Mouse (Mus musculus) hindbrain, embryonic 12.5 days (tissue): ENCODE results near the gene Wwp2. TPM values are rescaled to one million over a fixed set of nuclear protein-coding genes. Genes with fewer than 3 reads are reported as not detected.
A peak's percentile ranks its signal among the peaks of the same experiment; 100 is the strongest.

Experiments used
- ATAC-seq: fragments of 200-750 bp; cut with Nextera tagmentation; 2 replicates; pipeline ENCODE4 v1.8.0; 2017; ENCODE audit warnings: moderate TSS enrichment; ENCODE audit not compliant: low FRiP score
- H3K27ac ChIP-seq: fragments of 300-500 bp; sonication (generic); 2 replicates; pipeline ENCODE4 v1.5.1; 2016; ENCODE audit warnings: mild to moderate bottlenecking
- H3K27me3 ChIP-seq: fragments of 300-500 bp; sonication (generic); 2 replicates; pipeline ENCODE4 v1.6.1; 2016; ENCODE audit warnings: mild to moderate bottlenecking
- H3K36me3 ChIP-seq: fragments of 300-500 bp; sonication (generic); 2 replicates; pipeline ENCODE4 v1.6.1; 2016; ENCODE audit warnings: mild to moderate bottlenecking
- H3K4me1 ChIP-seq: fragments of 300-500 bp; sonication (generic); 2 replicates; pipeline ENCODE4 v1.6.1; 2016
- H3K4me2 ChIP-seq: fragments of 300-500 bp; sonication (generic); replicated peaks from 2 replicates; pipeline ENCODE4 v1.6.1; 2016; ENCODE audit warnings: mild to moderate bottlenecking
- H3K4me3 ChIP-seq: fragments of 300-500 bp; sonication (generic); 2 replicates; pipeline ENCODE4 v1.5.1; 2016; ENCODE audit warnings: mild to moderate bottlenecking
- H3K9ac ChIP-seq: fragments of 300-500 bp; sonication (generic); 2 replicates; pipeline ENCODE4 v1.6.1; 2016; ENCODE audit warnings: mild to moderate bottlenecking, moderate library complexity
- H3K9me3 ChIP-seq: fragments of 300-500 bp; sonication (generic); replicated peaks from 2 replicates; pipeline ENCODE4 v1.6.1; 2016; ENCODE audit warnings: mild to moderate bottlenecking
- WGBS: fragments of 180-500 bp; shearing (Covaris S2); methylation state at CpG from one replicate; pipeline ENCODE4 v1.1.7; 2016; 5-methylcytosine and 5-hydroxymethylcytosine counted together
- polyA plus RNA-seq: library from polyadenylated mRNA; unstranded; fragments of >200 nt; fragmentation: Nextera tagmentation; extraction: Ambion mirVana; gene quantifications from 2 replicates; pipeline ENCODE4 v1.2.1, GENCODE M21; 2016

Wwp2 gene
- polyA plus RNA-seq, 1 experiment from 2014 or later: 109 TPM

DNA sequence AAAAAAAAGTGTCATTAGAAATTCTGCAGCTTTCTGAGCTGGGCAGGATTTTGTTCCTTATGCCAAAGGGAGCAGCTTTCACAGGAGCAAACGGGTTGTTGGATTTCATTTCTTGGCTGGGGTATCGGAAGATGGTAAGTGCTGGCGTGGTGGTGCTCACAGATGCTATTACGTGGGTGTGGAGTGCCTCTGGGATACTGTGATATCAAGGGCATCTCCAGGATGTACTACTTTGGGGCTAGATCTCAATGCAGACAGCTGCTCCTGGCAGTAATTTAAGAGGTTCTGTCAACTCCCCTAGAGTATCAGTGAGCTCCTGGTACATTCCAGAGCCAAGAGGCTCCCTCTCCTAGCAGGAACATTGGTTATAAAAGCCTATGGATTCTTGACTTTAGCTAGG is 110.0 kb downstream of the Wwp2 start:
- Histone ChIP-seq H3K9me3 (no peaks in the 10 kb centered on the region), H3K9ac (peak overlapping the region; percentile 44; the same call in 1 of the 2 replicates), H3K27ac (peak overlapping the region; percentile 76), H3K4me3 (peak overlapping the region; percentile 26), H3K4me1 (0 out of 2 replicates have a peak, but pooled peaks cover 8% of the 10 kb centered on the region), H3K4me2 (peak overlapping the region; percentile 33), H3K27me3 (no peaks in the 10 kb centered on the region), H3K36me3 (peaks cover 45% of the 10 kb centered on the region)
- 86% methylated on average over 4 of the region's 4 CpGs for WGBS
- ATAC-seq: no peak

DNA sequence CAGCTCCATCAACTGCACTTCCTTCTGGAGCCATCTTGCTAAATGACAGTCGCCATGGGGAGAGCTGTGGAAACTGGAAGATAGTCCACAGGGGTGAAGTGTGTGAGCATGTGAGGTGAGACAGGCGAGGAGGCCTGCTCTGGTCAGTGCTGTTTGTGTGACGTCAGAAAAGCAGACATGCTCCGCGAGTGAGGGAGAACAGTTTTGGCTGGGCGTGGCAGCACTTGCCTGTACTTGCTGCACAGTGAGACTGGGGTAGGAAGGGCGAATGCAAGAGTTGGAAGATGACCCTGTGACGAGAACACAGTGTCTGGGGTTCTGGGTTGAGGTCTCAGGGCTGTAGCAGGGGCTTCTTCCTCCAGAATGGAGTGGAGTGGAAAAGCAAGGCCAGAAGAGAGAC is 110.7 kb downstream of the Wwp2 start:
- WGBS: 86% methylated on average over 8 of the region's 8 CpGs
- peaks cover 45% of the 10 kb centered on the region for H3K36me3 ChIP-seq
- H3K9ac ChIP-seq: peak overlapping the region; percentile 44; the same call in 1 of the 2 replicates

DNA sequence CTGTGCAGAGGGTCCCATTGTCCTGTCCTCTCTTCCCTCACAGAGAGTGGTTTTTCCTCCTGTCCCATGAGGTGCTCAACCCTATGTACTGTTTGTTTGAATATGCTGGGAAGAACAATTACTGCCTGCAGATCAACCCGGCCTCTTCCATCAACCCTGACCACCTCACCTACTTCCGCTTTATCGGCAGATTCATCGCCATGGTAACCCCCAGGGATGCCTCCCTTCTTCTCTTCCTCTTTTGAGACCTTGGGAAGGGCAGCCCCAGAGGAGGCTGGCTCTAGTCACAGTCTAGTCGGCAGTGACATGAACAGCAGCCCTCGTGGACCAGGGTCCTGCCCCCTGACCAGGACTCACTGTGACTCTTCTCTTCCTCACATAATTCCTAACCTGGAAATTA is 116.1 kb downstream of the Wwp2 start:
- 40% methylated on average over 6 of the region's 6 CpGs for WGBS

More for the DNA sequence above, 110.7 kb downstream of the Wwp2 start:
- 0 out of 2 replicates have a peak, but pooled peaks cover 8% of the 10 kb centered on the region for H3K4me1 ChIP-seq
- H3K27me3 ChIP-seq: no peaks in the 10 kb centered on the region
- H3K4me2 ChIP-seq: peak overlapping the region; percentile 33
- peak overlapping the region; percentile 76 for H3K27ac ChIP-seq
- no peaks in the 10 kb centered on the region for H3K9me3 ChIP-seq
- ATAC-seq: no peak
- H3K4me3 ChIP-seq: peak overlapping the region; percentile 26

DNA sequence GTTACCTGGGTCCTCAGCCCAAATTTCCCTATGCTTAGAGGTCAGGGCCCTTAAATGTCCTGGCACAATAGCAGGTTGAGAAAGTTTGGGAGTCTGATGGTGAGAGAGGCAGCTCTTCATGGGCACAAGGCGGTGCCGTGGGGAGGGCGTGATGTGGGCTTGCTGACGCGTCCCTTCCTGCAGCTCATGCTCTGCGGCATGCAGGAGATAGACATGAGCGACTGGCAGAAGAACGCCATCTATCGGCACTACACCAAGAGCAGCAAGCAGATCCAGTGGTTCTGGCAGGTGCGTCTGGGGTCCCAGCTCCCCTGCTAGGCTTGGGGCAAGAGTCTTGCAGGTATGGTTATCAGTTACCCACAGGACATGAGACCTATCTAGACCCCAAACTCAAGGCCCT is 119.1 kb downstream of the Wwp2 start:
- H3K9me3 ChIP-seq: no peaks in the 10 kb centered on the region
- 88% methylated on average over 10 of the region's 10 CpGs for WGBS
- peaks cover 66% of the 10 kb centered on the region for H3K36me3 ChIP-seq
- H3K4me2 ChIP-seq: no peak overlapping the region
- H3K4me3 ChIP-seq: no peak overlapping the region
- H3K27me3 ChIP-seq: no peaks in the 10 kb centered on the region
- H3K4me1 ChIP-seq: peaks cover 21% of the 10 kb centered on the region
- no peak for ATAC-seq
- no peak overlapping the region for H3K9ac ChIP-seq
- no peak overlapping the region for H3K27ac ChIP-seq

More for the DNA sequence above, 116.1 kb downstream of the Wwp2 start:
- Histone ChIP-seq H3K9ac (peak overlapping the region; percentile 29; the same call in 1 of the 2 replicates), H3K36me3 (peaks cover 76% of the 10 kb centered on the region), H3K9me3 (no peaks in the 10 kb centered on the region), H3K4me3 (no peak overlapping the region), H3K27me3 (no peaks in the 10 kb centered on the region), H3K27ac (0 out of 2 replicates have a peak overlapping the region, but pooled peaks have one; percentile 25), H3K4me1 (peaks cover 15% of the 10 kb centered on the region), H3K4me2 (no peak overlapping the region)
- no peak for ATAC-seq

DNA sequence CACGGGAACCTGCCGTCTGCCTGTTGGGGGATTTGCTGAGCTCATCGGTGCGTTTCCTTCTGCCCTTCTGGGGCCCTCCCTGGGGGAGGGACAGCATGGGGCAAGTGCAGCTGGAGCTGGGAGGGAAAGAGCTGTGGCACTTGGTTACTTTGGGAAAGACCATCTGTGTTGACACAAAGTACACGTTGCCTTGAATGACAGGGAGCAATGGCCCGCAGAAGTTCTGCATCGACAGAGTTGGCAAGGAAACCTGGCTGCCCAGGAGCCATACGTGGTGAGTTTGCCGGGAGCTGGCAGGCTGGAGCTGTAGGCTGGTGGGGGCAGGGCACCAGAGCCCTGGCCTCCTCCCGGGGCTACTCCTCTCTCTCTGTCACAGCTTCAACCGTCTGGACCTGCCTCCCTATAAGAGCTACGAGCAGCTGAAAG is 120.4 kb downstream of the Wwp2 start:
- Histone ChIP-seq H3K27me3 (no peaks in the 10 kb centered on the region), H3K9me3 (no peaks in the 10 kb centered on the region), H3K27ac (no peak overlapping the region), H3K36me3 (peaks cover 53% of the 10 kb centered on the region), H3K4me3 (no peak overlapping the region), H3K9ac (no peak overlapping the region), H3K4me2 (no peak overlapping the region), H3K4me1 (peaks cover 31% of the 10 kb centered on the region)
- 30% methylated on average over 12 of the region's 12 CpGs for WGBS
- ATAC-seq: no peak

DNA sequence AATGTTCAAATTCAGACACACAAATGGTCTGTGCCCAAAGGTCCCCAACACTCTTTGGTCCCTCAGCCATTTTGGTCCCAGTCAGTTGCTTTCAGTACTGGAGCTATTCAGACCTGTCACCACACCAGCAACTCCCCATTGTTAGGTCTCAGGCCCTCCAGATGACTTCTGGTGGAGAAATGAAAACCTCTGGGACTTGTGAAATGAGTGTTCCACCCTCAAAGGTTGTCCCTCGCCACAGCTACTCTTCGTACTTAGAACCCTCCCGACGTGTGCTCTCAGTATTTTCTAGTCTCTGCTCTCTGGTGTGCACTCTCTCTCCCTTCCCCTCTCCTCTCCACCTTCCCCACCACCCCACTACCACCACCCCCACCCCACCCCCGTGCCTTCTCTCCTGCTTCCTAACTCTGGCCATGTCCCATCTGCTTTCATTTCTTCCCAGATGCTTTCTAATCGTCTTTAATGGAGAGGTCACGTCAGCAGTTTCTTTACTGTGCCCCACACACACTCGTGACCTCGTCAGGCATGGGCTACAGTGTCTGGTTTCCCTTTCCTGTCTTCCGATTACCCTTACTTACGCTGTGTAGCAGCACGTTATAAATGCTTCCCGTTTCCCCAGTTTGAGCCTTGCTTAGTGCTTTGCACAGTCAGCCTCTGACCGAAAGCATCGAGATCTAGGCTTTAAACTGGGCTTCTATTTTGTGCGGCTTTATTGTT is 124.8 kb downstream of the Wwp2 start:
- peaks cover 28% of the 10 kb centered on the region for H3K4me1 ChIP-seq
- H3K4me3 ChIP-seq: no peak overlapping the region
- no peak overlapping the region for H3K27ac ChIP-seq
- no peaks in the 10 kb centered on the region for H3K27me3 ChIP-seq
- peaks cover 24% of the 10 kb centered on the region for H3K36me3 ChIP-seq
- H3K4me2 ChIP-seq: no peak overlapping the region; the same call in 1 of the 2 replicates
- no peak overlapping the region for H3K9ac ChIP-seq
- H3K9me3 ChIP-seq: no peaks in the 10 kb centered on the region
- 63% methylated on average over 16 of the region's 16 CpGs for WGBS
- ATAC-seq: no peak

DNA sequence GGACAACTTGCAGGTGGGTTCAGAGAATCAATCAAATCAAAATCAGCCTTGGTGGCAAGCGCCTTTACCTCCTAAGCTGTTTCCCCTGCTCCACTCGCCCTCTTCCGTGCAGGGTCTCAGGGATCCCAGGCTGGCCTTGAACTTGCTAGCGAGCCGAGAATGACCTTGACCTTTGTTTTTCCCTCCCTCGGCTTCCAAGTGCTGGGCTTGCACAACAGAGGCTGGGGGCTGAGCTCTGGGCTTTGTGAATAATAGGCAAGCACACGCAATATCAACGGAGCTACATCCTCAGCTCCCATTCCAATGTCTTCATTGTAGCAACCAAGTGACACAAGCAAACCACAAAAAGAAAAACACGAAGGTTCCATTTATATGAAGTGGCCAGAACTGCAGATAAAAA is 126.0 kb downstream of the Wwp2 start:
- H3K4me2 ChIP-seq: no peak overlapping the region
- WGBS: 84% methylated on average over 9 of the region's 9 CpGs
- H3K36me3 ChIP-seq: peaks cover 12% of the 10 kb centered on the region
- no peak overlapping the region for H3K9ac ChIP-seq
- no peak overlapping the region for H3K4me3 ChIP-seq
- no peak overlapping the region for H3K27ac ChIP-seq
- peaks cover 18% of the 10 kb centered on the region for H3K4me1 ChIP-seq
- no peaks in the 10 kb centered on the region for H3K9me3 ChIP-seq
- H3K27me3 ChIP-seq: no peaks in the 10 kb centered on the region
- ATAC-seq: no peak

DNA sequence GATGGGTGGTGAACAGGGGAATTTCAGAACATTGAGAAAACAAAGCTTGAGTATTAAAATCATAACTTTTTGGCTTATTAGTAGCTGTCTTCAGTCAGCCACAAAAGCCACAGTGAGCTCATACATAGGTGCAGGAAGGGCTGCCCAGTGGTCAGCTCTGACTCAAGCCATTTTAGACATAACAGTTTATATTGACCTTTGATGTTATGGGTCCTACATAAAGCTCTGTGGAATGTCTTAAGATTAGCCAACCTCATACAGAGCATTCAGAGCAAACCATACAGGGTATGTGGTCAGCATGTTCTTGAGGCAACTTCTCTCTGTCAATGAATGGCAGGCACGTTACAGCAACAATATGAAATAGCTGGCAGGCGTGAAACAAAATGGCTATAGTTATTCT is 134.9 kb downstream of the Wwp2 start:
- no peak overlapping the region for H3K4me3 ChIP-seq
- no peak overlapping the region for H3K9ac ChIP-seq
- H3K9me3 ChIP-seq: no peaks in the 10 kb centered on the region
- H3K27ac ChIP-seq: no peak overlapping the region
- no peak for ATAC-seq
- no peak overlapping the region for H3K4me2 ChIP-seq
- no peaks in the 10 kb centered on the region for H3K27me3 ChIP-seq
- no peaks in the 10 kb centered on the region for H3K36me3 ChIP-seq
- H3K4me1 ChIP-seq: no peaks in the 10 kb centered on the region
- 76% methylated on average over 2 of the region's 2 CpGs for WGBS

DNA sequence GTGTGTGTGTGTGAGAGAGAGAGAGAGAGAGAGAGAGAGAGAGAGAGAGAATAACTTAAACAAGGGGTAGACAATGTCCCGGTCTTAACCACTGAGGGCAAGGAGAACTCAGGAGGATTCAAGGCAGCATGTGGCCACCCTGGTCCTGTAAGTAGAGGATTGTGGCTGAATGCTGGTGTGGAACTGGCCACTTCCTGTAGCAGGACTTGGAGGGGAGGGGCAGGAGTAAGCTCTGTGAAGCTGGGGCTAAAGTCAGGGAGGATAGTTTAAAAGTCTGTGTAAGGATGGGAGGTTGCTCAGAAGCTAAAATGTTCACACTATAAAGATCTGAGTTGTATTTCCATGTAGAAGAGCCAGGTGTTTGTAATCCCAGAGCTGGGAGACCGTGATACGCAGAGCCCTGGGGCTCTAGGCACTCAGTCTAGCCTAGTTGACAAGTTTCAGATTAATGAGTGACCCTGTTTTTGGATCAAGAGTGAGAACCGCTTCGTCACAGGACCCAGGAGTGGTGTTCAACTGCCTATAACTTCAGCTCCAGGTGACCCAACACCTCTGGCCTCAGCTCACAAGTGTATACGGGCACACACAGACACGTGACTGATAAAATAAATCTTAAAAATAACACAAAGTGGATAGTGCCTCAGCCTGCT is 135.4 kb downstream of the Wwp2 start:
- Histone ChIP-seq H3K27ac (peak overlapping the region; percentile 23; the same call in 1 of the 2 replicates), H3K9ac (no peak overlapping the region), H3K4me1 (peaks cover 2% of the 10 kb centered on the region; the same call in 1 of the 2 replicates), H3K27me3 (no peaks in the 10 kb centered on the region), H3K4me2 (no peak overlapping the region), H3K36me3 (no peaks in the 10 kb centered on the region), H3K4me3 (no peak overlapping the region), H3K9me3 (no peaks in the 10 kb centered on the region)
- ATAC-seq: no peak
- WGBS: 85% methylated on average over 7 of the region's 7 CpGs

DNA sequence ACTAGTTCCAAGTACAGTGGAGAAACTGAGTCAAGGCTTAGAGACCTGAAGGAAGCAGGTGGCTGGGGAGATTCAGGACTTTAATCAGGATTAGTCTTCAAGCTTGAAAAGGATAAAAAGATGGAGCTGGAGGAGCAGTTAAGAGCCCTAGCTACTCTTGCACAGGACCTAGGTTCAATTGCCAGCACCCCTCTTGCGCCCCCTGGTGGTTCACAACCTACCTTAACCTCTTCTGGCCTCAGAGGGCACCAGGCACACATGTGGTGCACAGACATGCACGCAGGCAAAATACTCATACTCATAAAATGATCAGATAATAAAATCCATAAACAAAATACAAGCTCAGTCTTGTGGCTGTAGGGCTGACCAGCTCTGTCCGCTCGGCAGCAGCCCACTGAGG is 136.3 kb downstream of the Wwp2 start:
- Histone ChIP-seq H3K9me3 (no peaks in the 10 kb centered on the region), H3K4me3 (no peak overlapping the region), H3K9ac (no peak overlapping the region), H3K4me1 (peaks cover 3% of the 10 kb centered on the region; the same call in 1 of the 2 replicates), H3K27me3 (no peaks in the 10 kb centered on the region), H3K36me3 (no peaks in the 10 kb centered on the region), H3K4me2 (no peak overlapping the region), H3K27ac (no peak overlapping the region)
- 54% methylated on average over 4 of the region's 4 CpGs for WGBS
- no peak for ATAC-seq

DNA sequence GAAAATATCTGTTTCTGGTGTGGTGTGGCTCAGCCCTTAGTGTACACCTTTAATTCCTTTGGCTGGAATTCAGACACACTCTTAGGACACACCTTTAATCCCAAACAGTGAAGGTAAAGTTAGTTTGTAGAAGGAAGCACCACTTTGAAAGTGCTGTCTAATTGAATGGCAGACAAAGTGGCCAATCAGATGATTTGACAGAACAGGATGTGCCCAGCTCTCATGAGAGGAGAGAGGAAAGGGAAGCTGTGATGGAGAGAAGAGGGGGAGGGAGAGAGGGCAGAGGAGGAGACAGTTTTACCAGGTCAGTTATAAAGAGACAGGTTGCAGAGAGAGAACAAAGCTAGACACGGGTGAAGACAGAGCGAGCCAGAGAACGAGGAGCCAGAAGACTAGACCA is 138.6 kb downstream of the Wwp2 start:
- Histone ChIP-seq H3K4me2 (no peak overlapping the region), H3K4me1 (peaks cover 3% of the 10 kb centered on the region; the same call in 1 of the 2 replicates), H3K9ac (no peak overlapping the region), H3K36me3 (peaks cover 21% of the 10 kb centered on the region), H3K9me3 (no peaks in the 10 kb centered on the region), H3K4me3 (no peak overlapping the region), H3K27ac (no peak overlapping the region), H3K27me3 (no peaks in the 10 kb centered on the region)
- ATAC-seq: no peak
- 89% methylated on average over 3 of the region's 3 CpGs for WGBS

DNA sequence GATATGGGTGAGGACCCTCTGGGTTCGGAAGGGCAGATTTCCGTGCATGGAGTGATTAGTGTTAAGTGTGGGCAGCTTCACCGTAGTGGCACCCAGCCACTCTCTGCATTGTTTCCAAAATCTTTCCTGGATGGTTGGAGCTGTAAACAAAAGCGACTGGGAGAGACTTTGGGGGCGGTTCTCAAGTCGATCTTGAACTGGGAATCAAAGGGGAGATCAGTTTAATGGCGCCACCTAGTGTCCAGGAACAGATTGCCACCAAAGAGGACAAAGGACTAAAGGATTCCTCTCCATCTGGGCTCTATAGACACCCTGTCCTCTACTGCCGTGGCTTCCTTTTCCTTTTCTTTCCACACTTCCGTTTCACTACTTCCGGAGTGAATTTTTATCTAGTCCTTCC is 140.5 kb downstream of the Wwp2 start:
- no peaks in the 10 kb centered on the region for H3K27me3 ChIP-seq
- 10% methylated on average over 10 of the region's 10 CpGs for WGBS
- peak overlapping the region; percentile 35 for H3K4me2 ChIP-seq
- no peak overlapping the region for H3K9ac ChIP-seq
- peaks cover 3% of the 10 kb centered on the region; the same call in 1 of the 2 replicates for H3K4me1 ChIP-seq
- H3K27ac ChIP-seq: peak overlapping the region; percentile 26; the same call in 1 of the 2 replicates
- peaks cover 40% of the 10 kb centered on the region for H3K36me3 ChIP-seq
- no peaks in the 10 kb centered on the region for H3K9me3 ChIP-seq
- H3K4me3 ChIP-seq: peak overlapping the region; percentile 18; the same call in 1 of the 2 replicates
- ATAC-seq: peak; percentile 80
